Mouse (Mus musculus) left cerebral cortex, postnatal 14 days (tissue): Measurements from ENCODE around the gene 4933406M09Rik. TPM values are rescaled to one million over a fixed set of nuclear protein-coding genes. Genes with fewer than 3 reads are reported as not detected.

Source experiments
- DNase-seq, 2 experiments: peaks; one replicate each; pipeline ENCODE4 v3.0.0; 2021 to 2022; ENCODE audit warnings: low spot score in 2 of 2, mixed read lengths in 1 of 2
- intact Hi-C: fragments of 180-260 bp; cut with DNase I; formaldehyde crosslinking; loops from one replicate; pipeline ENCODE4 v1.15.1; 2025
- total RNA-seq, 2 experiments: library from RNA; stranded (reverse); gene quantifications; 2 replicates each; pipeline ENCODE4 v1.2.3; 2021

The 4933406M09Rik gene
- total RNA-seq, 2 experiments from 2014 or later, result not detected

GRCm38 (mm10) chr1:134368777-134369337 is 16.9 kb upstream of the 4933406M09Rik start:
- DNase-seq, result peak; percentile 58 to 78
- intact Hi-C loops, result loop anchor here (10.0 kb wide), 1 partner anchor 246 kb away; no protein-coding TSS in a partner anchor

GRCm38 (mm10) chr1:134374124-134374523 is 11.6 kb upstream of the 4933406M09Rik start:
- intact Hi-C loops, result no loop called here
- DNase-seq, result no peak

- DNase-seq, result no peak
- intact Hi-C loops, result no loop called here
Measured at GRCm38 (mm10) chr1:134381051-134381450, 4.7 kb upstream of the 4933406M09Rik start.

- intact Hi-C loops, result no loop called here
- peak; percentile 17 to 34 for DNase-seq
Measured at GRCm38 (mm10) chr1:134381795-134382625, 3.7 kb upstream of the 4933406M09Rik start.

GRCm38 (mm10) chr1:134384581-134384980 is 1.2 kb upstream of the 4933406M09Rik start:
- DNase-seq, result no peak
- intact Hi-C loops, result no loop called here

GRCm38 (mm10) chr1:134385176-134385575 is 564 bp upstream of the 4933406M09Rik start:
- intact Hi-C loops, result no loop called here
- DNase-seq, result no peak

GRCm38 (mm10) chr1:134393827-134394226 is 8.1 kb downstream of the 4933406M09Rik start:
- intact Hi-C loops, result no loop called here
- no peak for DNase-seq

- intact Hi-C loops, result no loop called here
- DNase-seq, result no peak
Measured at GRCm38 (mm10) chr1:134398210-134398609, 12.5 kb downstream of the 4933406M09Rik start.

GRCm38 (mm10) chr1:134399735-134400134 is 14.0 kb downstream of the 4933406M09Rik start:
- intact Hi-C loops, result no loop called here
- DNase-seq, result no peak

- intact Hi-C loops, result no loop called here
- peak; percentile 50 to 64 for DNase-seq
Measured at GRCm38 (mm10) chr1:134405509-134406413, 20.0 kb downstream of the 4933406M09Rik start, which contains the start of gene Cyb5r1. TSS of gene Cyb5r1 (plus strand) at chr1:134405559.

GRCm38 (mm10) chr1:134406414-134406771 is 20.7 kb downstream of the 4933406M09Rik start:
- intact Hi-C loops, result no loop called here
- no peak for DNase-seq

- intact Hi-C loops, result no loop called here
- no peak for DNase-seq
Measured at GRCm38 (mm10) chr1:134408080-134408479, 22.3 kb downstream of the 4933406M09Rik start.

GRCm38 (mm10) chr1:134411706-134412629 is 26.2 kb downstream of the 4933406M09Rik start:
- DNase-seq, result no peak
- intact Hi-C loops, result no loop called here

- DNase-seq, result no peak
Measured at GRCm38 (mm10) chr1:134414038-134414437, 28.3 kb downstream of the 4933406M09Rik start.

GRCm38 (mm10) chr1:134414501-134415167 is 28.9 kb downstream of the 4933406M09Rik start:
- intact Hi-C loops, result loop anchor here (5.0 kb wide), 1 partner anchor 52 kb away; the partner anchor contains the start of gene Tmem183a
- no peak for DNase-seq

More at GRCm38 (mm10) chr1:134414038-134414437, 28.3 kb downstream of the 4933406M09Rik start:
- intact Hi-C loops, result no loop called here

GRCm38 (mm10) chr1:134415168-134415831 is 29.6 kb downstream of the 4933406M09Rik start, which contains the start of gene Adipor1:
TSS of gene Adipor1 (plus strand) at chr1:134415378.
- intact Hi-C loops, result loop anchor here (5.0 kb wide), 1 partner anchor 53 kb away; the partner anchor contains the start of gene Tmem183a
- DNase-seq, result peak; percentile 98

GRCm38 (mm10) chr1:134418414-134418975 is 32.8 kb downstream of the 4933406M09Rik start:
- no peak for DNase-seq
- intact Hi-C loops, result loop anchor here (5.0 kb wide), 1 partner anchor 56 kb away; the partner anchor contains the start of gene Tmem183a
